Mouse (Mus musculus) midbrain, postnatal 0 days (tissue): ENCODE results near the gene Sipa1l1. TPM values are rescaled to one million over a fixed set of nuclear protein-coding genes. Genes with fewer than 3 reads are reported as not detected.

Experiments used
- ATAC-seq: fragments of 200-750 bp; cut with Nextera tagmentation; 2 replicates; pipeline ENCODE4 v1.8.0; 2017; ENCODE audit warnings: moderate number of reproducible peaks, mild to moderate bottlenecking, moderate TSS enrichment, moderate library complexity; ENCODE audit not compliant: low FRiP score
- DNase-seq: peaks from one replicate; pipeline ENCODE4 v3.0.0-alpha.2; 2015; ENCODE audit warnings: low spot score
- H3K27ac ChIP-seq: fragments of 300-500 bp; sonication (generic); 2 replicates; pipeline ENCODE4 v1.5.1; 2014; ENCODE audit warnings: low read depth, mild to moderate bottlenecking, low read length, mixed read lengths
- H3K27me3 ChIP-seq: fragments of 300-500 bp; sonication (generic); 2 replicates; pipeline ENCODE4 v1.6.1; 2014; ENCODE audit warnings: low read length, control low read depth, mixed read lengths; ENCODE audit not compliant: insufficient read depth
- H3K36me3 ChIP-seq: fragments of 300-500 bp; sonication (generic); 2 replicates; pipeline ENCODE4 v1.6.1; 2014; ENCODE audit warnings: low read length, control low read depth, mixed read lengths; ENCODE audit not compliant: insufficient read depth
- H3K4me1 ChIP-seq: fragments of 300-500 bp; sonication (generic); 2 replicates; pipeline ENCODE4 v1.6.1; 2014; ENCODE audit warnings: mild to moderate bottlenecking, control low read depth, antibody characterized with exemption, low read length, mixed read lengths; ENCODE audit not compliant: insufficient read depth
- H3K4me2 ChIP-seq: fragments of 300-500 bp; sonication (generic); 2 replicates; pipeline ENCODE4 v1.6.1; 2014; ENCODE audit warnings: low read depth, mild to moderate bottlenecking, low read length, mixed read lengths; ENCODE audit not compliant: poor library complexity, severe bottlenecking
- H3K4me3 ChIP-seq: fragments of 300-500 bp; sonication (generic); 2 replicates; pipeline ENCODE4 v1.5.1; 2014; ENCODE audit warnings: low read depth, mild to moderate bottlenecking, low read length, moderate library complexity
- H3K9ac ChIP-seq: fragments of 300-500 bp; sonication (generic); replicated peaks from 2 replicates; pipeline ENCODE4 v1.6.1; 2014; ENCODE audit warnings: mild to moderate bottlenecking, low read length, moderate library complexity, mixed read lengths; ENCODE audit not compliant: poor library complexity, severe bottlenecking
- H3K9me3 ChIP-seq: fragments of 300-500 bp; sonication (generic); 2 replicates; pipeline ENCODE4 v1.6.1; 2016; ENCODE audit warnings: low read length, control low read depth
- CTCF ChIP-seq: IDR thresholded peaks from 2 replicates; pipeline ENCODE4 v1.5.1; 2016; ENCODE audit warnings: antibody characterized with exemption, mild to moderate bottlenecking
- WGBS: fragments of 180-500 bp; shearing (Covaris S2); extraction: QIAGEN DNeasy Blood & Tissue Kit; methylation state at CpG from one replicate; pipeline ENCODE4 v1.1.7; 2014; 5-methylcytosine and 5-hydroxymethylcytosine counted together
- polyA plus RNA-seq: library from polyadenylated mRNA; unstranded; fragments of >200 nt; fragmentation: Nextera tagmentation; extraction: Ambion mirVana; gene quantifications from 2 replicates; pipeline ENCODE4 v1.2.1, GENCODE M21; 2015
- total RNA-seq: library from RNA; depleted of rRNA; stranded (reverse); fragments of >200 nt; gene quantifications from 2 replicates; pipeline ENCODE4 v1.2.3, GENCODE M21; 2014; rRNA removed

The Sipa1l1 gene
- 22.2 and 25.6 TPM in 2 replicates for total RNA-seq
- polyA plus RNA-seq = 6.2 and 7.1 TPM in 2 replicates

- under 1% methylated on average over 23 of the region's 43 CpGs for WGBS
- no peaks in the 10 kb centered on the region for H3K27me3 ChIP-seq
Observed at GRCm38 (mm10) chr12:82168820-82169533, at the start of gene Sipa1l1. TSS of gene Sipa1l1 (plus strand) at chr12:82169320.

DNA sequence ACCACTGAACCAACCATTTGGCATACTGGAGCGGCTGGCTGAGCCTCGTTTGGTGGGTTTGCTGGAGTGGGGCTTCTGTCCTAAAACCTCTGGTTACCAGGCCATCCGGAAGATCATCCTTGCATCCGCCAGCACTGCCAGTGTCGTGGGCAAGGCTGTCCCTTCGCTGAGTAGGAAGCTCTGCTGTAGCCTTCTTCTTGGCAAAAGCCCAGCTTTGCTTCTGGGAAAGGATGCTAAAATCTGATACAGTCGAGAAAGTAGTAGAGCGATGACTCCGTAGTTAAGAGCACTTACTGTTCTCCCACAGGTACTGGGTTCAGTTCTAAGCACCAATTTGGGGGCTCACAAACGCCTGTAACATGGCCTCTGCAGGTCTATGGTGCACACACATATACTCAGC, 47.2 kb upstream of the Sipa1l1 start:
- no peak for TF ChIP-seq CTCF
- 0 out of 2 replicates have a peak overlapping the region, but pooled peaks have one; percentile 9 for H3K4me2 ChIP-seq
- H3K9me3 ChIP-seq = no peaks in the 10 kb centered on the region
- no peak for ATAC-seq
- no peaks in the 10 kb centered on the region for H3K27me3 ChIP-seq
- no peak overlapping the region for H3K9ac ChIP-seq
- H3K36me3 ChIP-seq = no peaks in the 10 kb centered on the region
- 76% methylated on average over 10 of the region's 10 CpGs for WGBS
- H3K4me3 ChIP-seq = no peak overlapping the region
- H3K27ac ChIP-seq = no peak overlapping the region
- no peaks in the 10 kb centered on the region for H3K4me1 ChIP-seq
- no peak for DNase-seq

More at GRCm38 (mm10) chr12:82168820-82169533, at the start of gene Sipa1l1:
- peak; percentile 97 for DNase-seq
- Histone ChIP-seq H3K9me3 (no peaks in the 10 kb centered on the region), H3K4me3 (peak within 1 kb of the TSS; percentile 93), H3K27ac (peak within 1 kb of the TSS; percentile 82), H3K36me3 (no peaks in the 10 kb centered on the region), H3K9ac (peak within 1 kb of the TSS; percentile 92), H3K4me1 (0 out of 2 replicates have a peak, but pooled peaks cover 4% of the 10 kb centered on the region), H3K4me2 (peak within 1 kb of the TSS; percentile 99)
- peak; percentile 47 for TF ChIP-seq CTCF
- peak; percentile 95 for ATAC-seq

GRCm38 (mm10) chr12:82122450-82123249, 46.5 kb upstream of the Sipa1l1 start:
- no peak overlapping the region for H3K27ac ChIP-seq
- H3K4me3 ChIP-seq = no peak overlapping the region
- peak overlapping the region; percentile 9; the same call in 1 of the 2 replicates for H3K4me2 ChIP-seq
- no peaks in the 10 kb centered on the region for H3K36me3 ChIP-seq
- 37% methylated on average over 22 of the region's 22 CpGs for WGBS
- no peak overlapping the region for H3K9ac ChIP-seq
- ATAC-seq = no peak
- no peaks in the 10 kb centered on the region for H3K27me3 ChIP-seq
- DNase-seq = no peak
- H3K4me1 ChIP-seq = no peaks in the 10 kb centered on the region
- no peaks in the 10 kb centered on the region for H3K9me3 ChIP-seq
- TF ChIP-seq CTCF = no peak

DNA sequence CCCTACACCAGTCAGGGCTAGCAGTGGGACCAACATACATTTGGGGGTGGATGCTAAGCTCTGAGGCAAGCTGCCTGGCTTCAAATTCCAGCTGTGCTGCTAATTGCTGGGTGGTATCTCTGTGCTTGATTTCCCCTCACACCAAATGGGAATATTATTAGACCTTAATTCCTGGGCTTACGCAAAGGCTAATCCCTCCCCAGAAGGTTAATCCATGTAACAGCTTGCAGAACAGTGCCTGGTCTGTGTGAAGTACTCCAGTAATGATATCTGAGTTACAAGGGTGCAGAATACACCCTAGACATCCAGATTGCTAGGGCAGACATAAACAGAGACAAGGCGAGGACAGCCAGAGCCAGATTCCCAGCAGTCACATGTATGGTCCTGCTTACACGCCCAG, 42.3 kb upstream of the Sipa1l1 start:
- no peak overlapping the region for H3K9ac ChIP-seq
- H3K9me3 ChIP-seq = no peaks in the 10 kb centered on the region
- no peaks in the 10 kb centered on the region for H3K27me3 ChIP-seq
- TF ChIP-seq CTCF = no peak
- no peaks in the 10 kb centered on the region for H3K4me1 ChIP-seq
- DNase-seq (no peak), ATAC-seq (no peak)
- H3K4me2 ChIP-seq = no peak overlapping the region
- no peak overlapping the region for H3K27ac ChIP-seq
- no peaks in the 10 kb centered on the region for H3K36me3 ChIP-seq
- WGBS = 73% methylated on average over 3 of the region's 3 CpGs
- no peak overlapping the region for H3K4me3 ChIP-seq

GRCm38 (mm10) chr12:82139234-82140166, 29.6 kb upstream of the Sipa1l1 start:
- Histone ChIP-seq H3K9me3 (no peaks in the 10 kb centered on the region), H3K4me2 (no peak overlapping the region), H3K4me1 (no peaks in the 10 kb centered on the region), H3K27me3 (no peaks in the 10 kb centered on the region), H3K36me3 (no peaks in the 10 kb centered on the region), H3K4me3 (no peak overlapping the region), H3K27ac (no peak overlapping the region), H3K9ac (no peak overlapping the region)
- TF ChIP-seq CTCF = no peak
- 89% methylated on average over 17 of the region's 17 CpGs for WGBS
- ATAC-seq (no peak), DNase-seq (no peak)
